Mouse (Mus musculus) lung, postnatal 0 days (tissue): ENCODE data around the gene Wnt4.

Experiments
- CTCF ChIP-seq: IDR thresholded peaks from 2 replicates; pipeline ENCODE4 v1.5.1; 2016; ENCODE audit warnings: antibody characterized with exemption, mild to moderate bottlenecking
- EP300 ChIP-seq: IDR thresholded peaks from 2 replicates; pipeline ENCODE4 v1.6.1; 2016; ENCODE audit warnings: antibody characterized with exemption, mild to moderate bottlenecking, control low read depth

GRCm38 (mm10) chr4:137297611-137298010 lies 20.3 kb downstream of the Wnt4 start:
- TF ChIP-seq EP300 (no peak), CTCF (no peak)
